Mouse (Mus musculus) bone marrow, adult 2 months (tissue): ENCODE data around the gene Polr3g.

Experiments used
- CTCF ChIP-seq: fragments of 200-500 bp; IDR thresholded peaks from 2 replicates; pipeline ENCODE4 v1.5.1; 2011; ENCODE audit warnings: low read length, control low read depth; ENCODE audit not compliant: control insufficient read depth, insufficient read depth
- POLR2A ChIP-seq: fragments of 200-500 bp; IDR thresholded peaks from 2 replicates; pipeline ENCODE4 v1.6.1; 2011; ENCODE audit warnings: low read depth, mild to moderate bottlenecking, control low read depth, low read length, borderline replicate concordance; ENCODE audit not compliant: control insufficient read depth

DNA sequence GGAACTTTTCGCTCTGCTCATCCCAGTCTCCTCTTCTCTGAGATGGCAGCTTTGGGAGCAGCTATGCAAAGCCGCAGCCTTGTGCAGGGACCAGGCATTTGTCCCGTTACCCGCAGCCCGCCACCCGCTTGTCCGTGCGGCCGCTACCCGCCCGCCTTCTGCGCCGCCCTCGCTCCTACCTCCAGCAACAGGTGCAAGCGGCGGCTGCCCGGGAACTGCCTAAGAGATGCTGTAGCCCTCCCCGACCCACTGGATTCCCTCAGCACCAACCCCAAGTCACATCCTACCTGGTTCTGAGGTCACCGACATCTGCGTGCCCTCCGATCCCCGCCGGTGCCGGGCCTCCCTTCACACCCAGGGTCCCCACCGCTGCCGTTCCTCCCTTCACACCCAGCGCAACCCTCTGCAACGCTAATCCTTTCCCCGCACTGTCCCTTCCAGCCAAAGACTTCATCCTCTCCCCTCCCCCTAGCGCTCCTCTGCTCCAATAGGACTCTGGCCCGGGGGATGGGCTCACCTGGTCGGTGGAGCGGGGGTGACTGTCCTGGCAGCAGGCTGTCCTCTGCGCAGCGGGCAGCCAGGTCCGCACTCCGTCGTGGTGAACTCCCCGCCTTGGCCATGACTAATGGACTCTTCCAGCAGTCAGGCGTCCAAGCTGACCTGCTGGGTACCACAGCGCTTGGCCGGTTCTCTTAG lies 77.9 kb downstream of the Polr3g start, which contains the start of gene Adgrv1:
- TF ChIP-seq CTCF (no peak), POLR2A (no peak)
